Mouse (Mus musculus) kidney, adult 2 months (tissue): Measurements from ENCODE around the gene S1pr5. TPM values are rescaled to one million over a fixed set of nuclear protein-coding genes. Genes with fewer than 3 reads are reported as not detected.

Source experiments
- DNase-seq: peaks from one replicate; pipeline ENCODE4 v3.0.0; 2021
- H3K27ac ChIP-seq: fragments of 200-500 bp; 2 replicates; pipeline ENCODE4 v1.5.1; 2012; ENCODE audit warnings: low read depth, low read length, control low read depth, inconsistent platforms; ENCODE audit not compliant: insufficient read depth
- H3K27me3 ChIP-seq: fragments of 200-500 bp; replicated peaks from 2 replicates; pipeline ENCODE4 v1.6.1; 2012; ENCODE audit warnings: mild to moderate bottlenecking, moderate library complexity, low read length, inconsistent platforms; ENCODE audit not compliant: control insufficient read depth, insufficient read depth
- H3K36me3 ChIP-seq: fragments of 200-500 bp; 2 replicates; pipeline ENCODE4 v1.6.1; 2012; ENCODE audit warnings: mild to moderate bottlenecking, moderate library complexity, low read length, inconsistent platforms; ENCODE audit not compliant: control insufficient read depth, insufficient read depth
- H3K4me1 ChIP-seq: fragments of 200-500 bp; 2 replicates; pipeline ENCODE4 v1.6.1; 2011; ENCODE audit warnings: low read length; ENCODE audit not compliant: control insufficient read depth, insufficient read depth
- H3K4me3 ChIP-seq: fragments of 200-500 bp; 2 replicates; pipeline ENCODE4 v1.5.1; 2011; ENCODE audit warnings: mild to moderate bottlenecking, low read depth, low read length, control low read depth; ENCODE audit not compliant: insufficient read depth
- CTCF ChIP-seq: fragments of 200-500 bp; conservative IDR thresholded peaks from 2 replicates; pipeline ENCODE4 v1.5.1; 2011; ENCODE audit warnings: low read depth, mild to moderate bottlenecking, control low read depth, low read length, moderate library complexity, mixed read lengths; ENCODE audit not compliant: insufficient read depth, insufficient read length
- POLR2A ChIP-seq: fragments of 200-500 bp; IDR thresholded peaks from one replicate; pipeline ENCODE4 v1.6.1; 2011; ENCODE audit warnings: low read depth, low read length, control low read depth
- WGBS: fragments of 180-500 bp; shearing (Covaris S2); methylation state at CpG from one replicate; pipeline ENCODE4 v1.1.7; 2018; 5-methylcytosine and 5-hydroxymethylcytosine counted together
- polyA plus RNA-seq: library from polyadenylated mRNA; depleted of rRNA; stranded (reverse); fragments of >200 nt; gene quantifications from 2 replicates; pipeline ENCODE4 v1.2.3, GENCODE M21; 2012

Gene S1pr5
- polyA plus RNA-seq, 1 experiment: 0.39 TPM

- under 1% methylated on average over 59 of the region's 59 CpGs for WGBS
- TF ChIP-seq CTCF: no peak
- TF ChIP-seq POLR2A: no peak
- no peaks in the 10 kb centered on the region for H3K27me3 ChIP-seq
- H3K4me1 ChIP-seq: peaks cover 10% of the 10 kb centered on the region; the same call in 1 of the 2 replicates
- H3K27ac ChIP-seq: peak within 1 kb of the TSS; percentile 83
- peak; percentile 99 for DNase-seq
- H3K36me3 ChIP-seq: no peaks in the 10 kb centered on the region
- peak within 1 kb of the TSS; percentile 77 for H3K4me3 ChIP-seq
Measured at GRCm38 (mm10) chr9:21287571-21288402, 39.5 kb upstream of the S1pr5 start, which contains the start of gene Kri1. Kri1 (minus strand) TSS chr9:21287969.

- H3K4me3 ChIP-seq: no peak overlapping the region
- H3K27ac ChIP-seq: no peak overlapping the region
- no peak for TF ChIP-seq POLR2A
- no peak for TF ChIP-seq CTCF
- DNase-seq: no peak
- no peaks in the 10 kb centered on the region for H3K36me3 ChIP-seq
- 53% methylated on average over 3 of the region's 3 CpGs for WGBS
- H3K27me3 ChIP-seq: no peaks in the 10 kb centered on the region
- peaks cover 10% of the 10 kb centered on the region; the same call in 1 of the 2 replicates for H3K4me1 ChIP-seq
Measured at GRCm38 (mm10) chr9:21286753-21287152, 38.5 kb upstream of the S1pr5 start.

- Histone ChIP-seq H3K4me1 (peaks cover 8% of the 10 kb centered on the region; the same call in 1 of the 2 replicates), H3K27me3 (no peaks in the 10 kb centered on the region), H3K27ac (no peak overlapping the region), H3K36me3 (no peaks in the 10 kb centered on the region), H3K4me3 (no peak overlapping the region)
- TF ChIP-seq CTCF (no peak), POLR2A (no peak)
- peak; percentile 62 for DNase-seq
- WGBS: 54% methylated on average over 3 of the region's 3 CpGs
Measured at GRCm38 (mm10) chr9:21283994-21284393, 35.8 kb upstream of the S1pr5 start.

GRCm38 (mm10) chr9:21283591-21283990 lies 35.3 kb upstream of the S1pr5 start:
- no peak for TF ChIP-seq POLR2A
- TF ChIP-seq CTCF: no peak
- WGBS: 90% methylated on average over 5 of the region's 5 CpGs
- no peak for DNase-seq
- Histone ChIP-seq H3K27me3 (no peaks in the 10 kb centered on the region), H3K4me3 (no peak overlapping the region), H3K36me3 (no peaks in the 10 kb centered on the region), H3K27ac (no peak overlapping the region), H3K4me1 (peaks cover 8% of the 10 kb centered on the region; the same call in 1 of the 2 replicates)

GRCm38 (mm10) chr9:21277776-21278175 lies 29.5 kb upstream of the S1pr5 start:
- Histone ChIP-seq H3K27ac (no peak overlapping the region), H3K27me3 (no peaks in the 10 kb centered on the region), H3K36me3 (0 out of 2 replicates have a peak, but pooled peaks cover 2% of the 10 kb centered on the region), H3K4me3 (no peak overlapping the region), H3K4me1 (no peaks in the 10 kb centered on the region)
- no peak for DNase-seq
- 96% methylated on average over 5 of the region's 5 CpGs for WGBS
- TF ChIP-seq CTCF (no peak), POLR2A (no peak)

- H3K4me1 ChIP-seq: no peaks in the 10 kb centered on the region
- 0 out of 2 replicates have a peak, but pooled peaks cover 3% of the 10 kb centered on the region for H3K36me3 ChIP-seq
- TF ChIP-seq POLR2A (no peak), CTCF (no peak)
- no peak overlapping the region for H3K27ac ChIP-seq
- no peaks in the 10 kb centered on the region for H3K27me3 ChIP-seq
- H3K4me3 ChIP-seq: no peak overlapping the region
- DNase-seq: no peak
- 80% methylated on average over 8 of the region's 8 CpGs for WGBS
Measured at GRCm38 (mm10) chr9:21276307-21276706, 28.1 kb upstream of the S1pr5 start.

- Histone ChIP-seq H3K27me3 (no peaks in the 10 kb centered on the region), H3K36me3 (0 out of 2 replicates have a peak, but pooled peaks cover 3% of the 10 kb centered on the region), H3K27ac (no peak overlapping the region), H3K4me3 (no peak overlapping the region), H3K4me1 (no peaks in the 10 kb centered on the region)
- DNase-seq: no peak
- WGBS: 84% methylated on average over 12 of the region's 12 CpGs
- TF ChIP-seq POLR2A (no peak), CTCF (no peak)
Measured at GRCm38 (mm10) chr9:21275727-21276126, 27.5 kb upstream of the S1pr5 start.
